Mouse (Mus musculus) limb, embryonic 14.5 days (tissue): ENCODE data around the gene Rab44. TPM values are rescaled to one million over a fixed set of nuclear protein-coding genes. Genes with fewer than 3 reads are reported as not detected.

Experiments used
- ATAC-seq: fragments of 200-750 bp; cut with Nextera tagmentation; 2 replicates; pipeline ENCODE4 v1.8.0; 2017; ENCODE audit warnings: low read depth, moderate number of reproducible peaks, moderate TSS enrichment; ENCODE audit not compliant: low FRiP score
- DNase-seq: peaks from one replicate; pipeline ENCODE4 v3.0.0-alpha.2; 2015; ENCODE audit warnings: low spot score
- H3K27ac ChIP-seq: fragments of 300-500 bp; sonication (generic); replicated peaks from 2 replicates; pipeline ENCODE4 v1.5.1; 2014; ENCODE audit warnings: low read depth, mild to moderate bottlenecking, low read length, moderate library complexity, mixed read lengths
- H3K27me3 ChIP-seq: fragments of 300-500 bp; sonication (generic); 2 replicates; pipeline ENCODE4 v1.6.1; 2014; ENCODE audit warnings: low read length, mixed read lengths; ENCODE audit not compliant: control insufficient read depth, insufficient read depth
- H3K36me3 ChIP-seq: fragments of 300-500 bp; sonication (generic); 2 replicates; pipeline ENCODE4 v1.6.1; 2014; ENCODE audit warnings: mild to moderate bottlenecking, low read length, moderate library complexity, mixed read lengths; ENCODE audit not compliant: control insufficient read depth, insufficient read depth
- H3K4me1 ChIP-seq: fragments of 300-500 bp; sonication (generic); 2 replicates; pipeline ENCODE4 v1.6.1; 2014; ENCODE audit warnings: antibody characterized with exemption, low read length, mixed read lengths; ENCODE audit not compliant: control insufficient read depth, insufficient read depth
- H3K4me2 ChIP-seq: fragments of 300-500 bp; sonication (generic); replicated peaks from 2 replicates; pipeline ENCODE4 v1.6.1; 2014; ENCODE audit warnings: low read depth, mild to moderate bottlenecking, low read length, moderate library complexity; ENCODE audit not compliant: severe bottlenecking
- H3K4me3 ChIP-seq: fragments of 300-500 bp; sonication (generic); replicated peaks from 2 replicates; pipeline ENCODE4 v1.5.1; 2014; ENCODE audit warnings: low read length
- H3K9ac ChIP-seq: fragments of 300-500 bp; sonication (generic); 2 replicates; pipeline ENCODE4 v1.6.1; 2014; ENCODE audit warnings: mild to moderate bottlenecking, low read depth, low read length, moderate library complexity; ENCODE audit not compliant: severe bottlenecking
- H3K9me3 ChIP-seq: fragments of 300-500 bp; sonication (generic); 2 replicates; pipeline ENCODE4 v1.6.1; 2016; ENCODE audit warnings: low read length; ENCODE audit not compliant: control insufficient read depth
- POLR2A ChIP-seq: fragments of 200-500 bp; IDR thresholded peaks from 2 replicates; pipeline ENCODE4 v1.8.0; 2012; ENCODE audit warnings: inconsistent platforms, mild to moderate bottlenecking, moderate library complexity, borderline replicate concordance; ENCODE audit not compliant: insufficient read depth, insufficient read length; ENCODE audit errors: extremely low read depth
- WGBS: fragments of 180-500 bp; shearing (Covaris S2); extraction: QIAGEN DNeasy Blood & Tissue Kit; methylation state at CpG from one replicate; pipeline ENCODE4 v1.1.7; 2014; 5-methylcytosine and 5-hydroxymethylcytosine counted together
- polyA plus RNA-seq, 2 experiments: library from polyadenylated mRNA; depleted of rRNA in 1 of 2; stranded (reverse) in 1 of 2; unstranded in 1 of 2; fragments of >200 nt; fragmentation: Nextera tagmentation in 1 of 2; extraction: Ambion mirVana in 1 of 2; gene quantifications; 2 replicates each; pipeline versions ENCODE4 v1.2.1 to v1.2.3; 2012 to 2014

Rab44 gene
- polyA plus RNA-seq, 2 experiments, result 1.5 to 2.8 TPM

GRCm38 (mm10) chr17:29155355-29156135 lies 41.6 kb downstream of the Rab44 start:
- DNase-seq (no peak), ATAC-seq (no peak)
- H3K27ac ChIP-seq, result no peak overlapping the region
- H3K36me3 ChIP-seq, result no peaks in the 10 kb centered on the region
- H3K27me3 ChIP-seq, result no peaks in the 10 kb centered on the region
- 77% methylated on average over 12 of the region's 12 CpGs for WGBS
- H3K4me1 ChIP-seq, result no peaks in the 10 kb centered on the region
- no peak for TF ChIP-seq POLR2A
- no peak overlapping the region for H3K4me2 ChIP-seq
- no peaks in the 10 kb centered on the region for H3K9me3 ChIP-seq
- no peak overlapping the region for H3K9ac ChIP-seq
- no peak overlapping the region for H3K4me3 ChIP-seq

GRCm38 (mm10) chr17:29156396-29156795 lies 42.5 kb downstream of the Rab44 start:
- Histone ChIP-seq H3K4me1 (no peaks in the 10 kb centered on the region), H3K4me2 (no peak overlapping the region), H3K4me3 (no peak overlapping the region), H3K9ac (no peak overlapping the region), H3K36me3 (no peaks in the 10 kb centered on the region), H3K27ac (no peak overlapping the region), H3K27me3 (no peaks in the 10 kb centered on the region), H3K9me3 (peaks cover 2% of the 10 kb centered on the region)
- ATAC-seq (no peak), DNase-seq (no peak)
- WGBS, result 85% methylated on average over 16 of the region's 16 CpGs
- no peak for TF ChIP-seq POLR2A

- Histone ChIP-seq H3K9ac (no peak overlapping the region), H3K36me3 (no peaks in the 10 kb centered on the region), H3K4me2 (no peak overlapping the region), H3K27me3 (no peaks in the 10 kb centered on the region), H3K9me3 (peaks cover 6% of the 10 kb centered on the region), H3K4me3 (no peak overlapping the region), H3K4me1 (no peaks in the 10 kb centered on the region), H3K27ac (no peak overlapping the region)
- DNase-seq (no peak), ATAC-seq (no peak)
- WGBS, result 89% methylated on average over 8 of the region's 8 CpGs
- no peak for TF ChIP-seq POLR2A
These were observed 42.9 kb downstream of the Rab44 start for GRCm38 (mm10) chr17:29156866-29157265.

GRCm38 (mm10) chr17:29158899-29159298 lies 45.0 kb downstream of the Rab44 start:
- DNase-seq, result no peak
- no peak overlapping the region for H3K4me3 ChIP-seq
- ATAC-seq, result no peak
- no peaks in the 10 kb centered on the region for H3K27me3 ChIP-seq
- no peak overlapping the region for H3K9ac ChIP-seq
- 93% methylated on average over 15 of the region's 15 CpGs for WGBS
- no peak for TF ChIP-seq POLR2A
- no peak overlapping the region for H3K4me2 ChIP-seq
- no peaks in the 10 kb centered on the region for H3K36me3 ChIP-seq
- H3K9me3 ChIP-seq, result peaks cover 6% of the 10 kb centered on the region
- H3K4me1 ChIP-seq, result no peaks in the 10 kb centered on the region
- no peak overlapping the region for H3K27ac ChIP-seq

GRCm38 (mm10) chr17:29159320-29159719 lies 45.4 kb downstream of the Rab44 start:
- TF ChIP-seq POLR2A, result no peak
- H3K4me2 ChIP-seq, result no peak overlapping the region
- no peak overlapping the region for H3K9ac ChIP-seq
- H3K4me1 ChIP-seq, result peaks cover 1% of the 10 kb centered on the region
- H3K9me3 ChIP-seq, result peaks cover 6% of the 10 kb centered on the region
- no peaks in the 10 kb centered on the region for H3K27me3 ChIP-seq
- H3K4me3 ChIP-seq, result no peak overlapping the region
- ATAC-seq, result no peak
- H3K36me3 ChIP-seq, result no peaks in the 10 kb centered on the region
- no peak overlapping the region for H3K27ac ChIP-seq
- 91% methylated on average over 5 of the region's 5 CpGs for WGBS
- DNase-seq, result no peak
